Mouse (Mus musculus): ENCODE measurements around the gene S100a2. TPM values are rescaled to one million over a fixed set of nuclear protein-coding genes. Genes with fewer than 3 reads are reported as not detected.
A peak's percentile ranks its signal among the peaks of the same experiment; 100 is the strongest.

The S100a2 gene
- not detected in 2 replicates for polyA plus RNA-seq (2012; rRNA removed)

DNA sequence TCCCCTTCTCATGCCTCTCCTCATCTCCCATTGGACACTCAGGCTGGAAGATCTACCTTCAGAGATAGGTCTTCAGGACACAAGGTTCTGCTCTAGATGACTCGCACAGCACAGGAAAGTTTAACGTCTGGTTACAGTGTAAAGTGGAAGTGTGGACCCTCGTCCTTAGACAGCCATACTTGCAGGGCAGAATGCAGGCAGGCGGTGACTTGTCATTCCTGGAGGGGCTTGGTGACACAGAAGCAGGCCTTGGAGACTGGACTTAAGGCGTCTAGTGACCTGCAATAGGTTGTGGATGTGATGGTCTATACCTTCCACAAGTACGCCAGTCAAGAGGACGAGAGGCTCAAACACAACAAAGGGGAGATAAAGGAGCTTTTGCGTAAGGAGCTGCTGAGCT is at the start of gene S100a2:
TSS of gene S100a2 (plus strand) at position 301 of the 400 bp plus-strand sequence.
- no peak within 1 kb of the TSS for H3K27ac ChIP-seq (ENCODE audit: insufficient read depth, low read depth, low read length)
- no peaks in the 10 kb centered on the region for H3K36me3 ChIP-seq (ENCODE audit: control insufficient read depth, insufficient read depth, low read length)
- no peak for DNase-seq
- no peaks in the 10 kb centered on the region for H3K27me3 ChIP-seq (replicated peaks; ENCODE audit: control insufficient read depth, insufficient read depth, low read length)
- TF ChIP-seq CTCF (conservative IDR thresholded peaks at IDR 0.05; ENCODE audit: insufficient read depth, insufficient read length, low read depth, low read length) = no peak
- no peak for TF ChIP-seq POLR2A (IDR thresholded peaks at IDR 0.05; ENCODE audit: low read depth, low read length)
- 92% methylated on average over 8 of the region's 8 CpGs for WGBS
- no peaks in the 10 kb centered on the region for H3K4me1 ChIP-seq (ENCODE audit: control insufficient read depth, insufficient read depth, low read length)
- H3K4me3 ChIP-seq (ENCODE audit: insufficient read depth, low read depth, low read length) = no peak within 1 kb of the TSS

- TF ChIP-seq CTCF (conservative IDR thresholded peaks at IDR 0.05; ENCODE audit: insufficient read depth, insufficient read length, low read depth, low read length) = no peak
- peak; percentile 33 for TF ChIP-seq POLR2A (IDR thresholded peaks at IDR 0.05; ENCODE audit: low read depth, low read length)
- H3K4me1 ChIP-seq (ENCODE audit: control insufficient read depth, insufficient read depth, low read length) = peaks cover 8% of the 10 kb centered on the region
- peak overlapping the region; percentile 84 for H3K27ac ChIP-seq (ENCODE audit: insufficient read depth, low read depth, low read length)
- H3K4me3 ChIP-seq (ENCODE audit: insufficient read depth, low read depth, low read length) = peak overlapping the region; percentile 37
- no peaks in the 10 kb centered on the region for H3K36me3 ChIP-seq (ENCODE audit: control insufficient read depth, insufficient read depth, low read length)
- 63% methylated on average over 4 of the region's 4 CpGs for WGBS
- no peaks in the 10 kb centered on the region for H3K27me3 ChIP-seq (replicated peaks; ENCODE audit: control insufficient read depth, insufficient read depth, low read length)
- peak; percentile 78 for DNase-seq
These were observed 49.1 kb upstream of the S100a2 start for GRCm38 (mm10) chr3:90540904-90541303.

DNA sequence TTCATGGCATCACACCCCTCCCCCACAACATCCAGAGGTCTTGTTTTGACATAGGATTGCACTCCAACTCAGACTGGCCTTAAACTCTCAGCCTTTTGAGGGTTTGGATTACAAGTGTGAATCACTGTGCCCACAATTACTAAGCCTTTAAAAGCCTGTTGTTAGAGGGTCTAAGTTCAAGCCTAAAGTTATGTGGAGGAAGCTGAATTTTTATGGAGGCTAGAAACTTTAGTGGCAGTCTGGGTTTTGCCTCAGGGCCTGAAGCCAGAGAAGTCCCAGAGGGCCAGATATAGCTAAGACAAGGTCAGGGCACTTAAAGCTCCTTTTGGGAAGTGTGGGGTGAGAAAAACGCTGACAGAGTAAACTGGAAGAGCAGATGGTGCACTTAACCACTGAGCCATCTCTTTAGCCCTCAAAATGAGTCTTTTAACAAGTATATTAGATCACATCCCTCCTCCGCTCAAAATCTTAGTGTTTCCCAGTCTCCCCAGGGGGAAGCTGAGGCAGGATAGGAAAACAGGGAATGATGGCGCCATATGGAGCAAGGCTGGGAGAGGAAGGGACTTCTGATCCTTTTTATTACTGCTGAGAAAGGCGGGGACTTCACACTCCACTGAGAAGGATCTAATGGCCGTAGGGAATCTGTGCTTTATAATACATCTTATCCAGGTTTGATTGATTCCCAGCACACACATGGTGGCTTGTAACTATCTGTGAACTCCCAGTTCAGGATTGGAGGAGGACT is 40.2 kb upstream of the S100a2 start:
- 60% methylated on average over 5 of the region's 5 CpGs for whole genome bisulfite sequencing
- no peaks in the 10 kb centered on the region for H3K27me3 ChIP-seq (replicated peaks; ENCODE audit: control insufficient read depth, insufficient read depth, low read length)
- TF ChIP-seq CTCF (conservative IDR thresholded peaks at IDR 0.05; ENCODE audit: insufficient read depth, insufficient read length, low read depth, low read length) (no peak), POLR2A (IDR thresholded peaks at IDR 0.05; ENCODE audit: low read depth, low read length) (no peak)
- H3K36me3 ChIP-seq (ENCODE audit: control insufficient read depth, insufficient read depth, low read length) = no peaks in the 10 kb centered on the region
- H3K4me1 ChIP-seq (ENCODE audit: control insufficient read depth, insufficient read depth, low read length) = no peaks in the 10 kb centered on the region
- H3K4me3 ChIP-seq (ENCODE audit: insufficient read depth, low read depth, low read length) = no peak overlapping the region
- peak; percentile 56 for DNase-seq
- H3K27ac ChIP-seq (ENCODE audit: insufficient read depth, low read depth, low read length) = no peak overlapping the region

GRCm38 (mm10) chr3:90550421-90550790 is 39.6 kb upstream of the S100a2 start:
- no peak for TF ChIP-seq CTCF (conservative IDR thresholded peaks at IDR 0.05; ENCODE audit: insufficient read depth, insufficient read length, low read depth, low read length)
- no peak for TF ChIP-seq POLR2A (IDR thresholded peaks at IDR 0.05; ENCODE audit: low read depth, low read length)
- Histone ChIP-seq H3K36me3 (ENCODE audit: control insufficient read depth, insufficient read depth, low read length) (no peaks in the 10 kb centered on the region), H3K27me3 (replicated peaks; ENCODE audit: control insufficient read depth, insufficient read depth, low read length) (no peaks in the 10 kb centered on the region), H3K27ac (ENCODE audit: insufficient read depth, low read depth, low read length) (no peak overlapping the region), H3K4me3 (ENCODE audit: insufficient read depth, low read depth, low read length) (no peak overlapping the region), H3K4me1 (ENCODE audit: control insufficient read depth, insufficient read depth, low read length) (no peaks in the 10 kb centered on the region)
- DNase-seq = no peak
- WGBS = 89% methylated on average over 2 of the region's 2 CpGs

GRCm38 (mm10) chr3:90552231-90552630 is 37.8 kb upstream of the S100a2 start:
- Histone ChIP-seq H3K4me3 (ENCODE audit: insufficient read depth, low read depth, low read length) (no peak overlapping the region), H3K36me3 (ENCODE audit: control insufficient read depth, insufficient read depth, low read length) (no peaks in the 10 kb centered on the region), H3K4me1 (ENCODE audit: control insufficient read depth, insufficient read depth, low read length) (no peaks in the 10 kb centered on the region), H3K27ac (ENCODE audit: insufficient read depth, low read depth, low read length) (no peak overlapping the region), H3K27me3 (replicated peaks; ENCODE audit: control insufficient read depth, insufficient read depth, low read length) (no peaks in the 10 kb centered on the region)
- no peak for DNase-seq
- TF ChIP-seq POLR2A (IDR thresholded peaks at IDR 0.05; ENCODE audit: low read depth, low read length) = no peak
- TF ChIP-seq CTCF (conservative IDR thresholded peaks at IDR 0.05; ENCODE audit: insufficient read depth, insufficient read length, low read depth, low read length) = no peak
- 90% methylated on average over 2 of the region's 2 CpGs for WGBS

GRCm38 (mm10) chr3:90555954-90556353 is 34.1 kb upstream of the S100a2 start:
- H3K4me3 ChIP-seq (ENCODE audit: insufficient read depth, low read depth, low read length) = no peak overlapping the region
- H3K27me3 ChIP-seq (replicated peaks; ENCODE audit: control insufficient read depth, insufficient read depth, low read length) = no peaks in the 10 kb centered on the region
- no peak for TF ChIP-seq CTCF (conservative IDR thresholded peaks at IDR 0.05; ENCODE audit: insufficient read depth, insufficient read length, low read depth, low read length)
- no peak for TF ChIP-seq POLR2A (IDR thresholded peaks at IDR 0.05; ENCODE audit: low read depth, low read length)
- peak; percentile 22 for DNase-seq
- H3K4me1 ChIP-seq (ENCODE audit: control insufficient read depth, insufficient read depth, low read length) = no peaks in the 10 kb centered on the region
- WGBS = 64% methylated on average over 5 of the region's 5 CpGs
- no peak overlapping the region for H3K27ac ChIP-seq (ENCODE audit: insufficient read depth, low read depth, low read length)
- no peaks in the 10 kb centered on the region for H3K36me3 ChIP-seq (ENCODE audit: control insufficient read depth, insufficient read depth, low read length)

DNA sequence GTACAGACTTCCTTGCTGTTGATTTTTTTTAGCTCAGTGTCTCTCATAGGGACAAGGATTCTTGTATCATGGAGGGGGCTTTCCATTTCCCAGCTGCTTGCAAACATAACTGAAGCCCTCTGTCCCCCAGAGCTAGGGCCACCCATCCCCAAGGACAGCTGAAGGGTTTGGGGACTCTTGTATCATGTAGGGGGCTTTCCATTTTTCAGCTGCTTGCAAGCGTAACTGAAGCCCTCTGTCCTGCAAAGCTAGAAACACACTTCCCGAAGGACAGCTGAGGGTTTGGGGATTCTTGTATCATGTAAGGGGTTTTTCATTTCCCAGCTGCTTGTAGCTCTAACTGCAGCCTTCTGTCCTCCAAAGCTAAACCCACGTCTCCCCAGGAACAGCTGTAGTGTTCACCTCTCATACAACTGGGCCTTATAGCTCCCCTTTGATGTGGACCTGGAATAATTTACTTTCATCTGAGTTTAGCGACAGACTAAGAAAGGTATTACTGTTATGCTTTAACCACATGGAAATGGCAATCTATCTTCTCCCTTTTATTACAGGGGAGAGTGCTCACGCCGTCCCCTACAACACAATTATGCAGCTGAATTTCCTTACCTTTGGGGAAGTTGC is 29.9 kb upstream of the S100a2 start, which contains the start of gene S100a3:
TSS of gene S100a3 (plus strand) at position 571 of the 621 bp plus-strand sequence.
- H3K27me3 ChIP-seq (replicated peaks; ENCODE audit: control insufficient read depth, insufficient read depth, low read length) = no peaks in the 10 kb centered on the region
- no peak for TF ChIP-seq CTCF (conservative IDR thresholded peaks at IDR 0.05; ENCODE audit: insufficient read depth, insufficient read length, low read depth, low read length)
- TF ChIP-seq POLR2A (IDR thresholded peaks at IDR 0.05; ENCODE audit: low read depth, low read length) = no peak
- H3K4me3 ChIP-seq (ENCODE audit: insufficient read depth, low read depth, low read length) = no peak within 1 kb of the TSS
- H3K27ac ChIP-seq (ENCODE audit: insufficient read depth, low read depth, low read length) = no peak within 1 kb of the TSS
- H3K4me1 ChIP-seq (ENCODE audit: control insufficient read depth, insufficient read depth, low read length) = no peaks in the 10 kb centered on the region
- 75% methylated on average over 6 of the region's 6 CpGs for WGBS
- H3K36me3 ChIP-seq (ENCODE audit: control insufficient read depth, insufficient read depth, low read length) = no peaks in the 10 kb centered on the region
- DNase-seq = no peak
